Mouse (Mus musculus): ENCODE data around the gene Mxd4. TPM values are rescaled to one million over a fixed set of nuclear protein-coding genes. Genes with fewer than 3 reads are reported as not detected.

Gene Mxd4
- polyA plus RNA-seq (2017; shearing (Covaris generic)) = 36.0 TPM

GRCm38 (mm10) chr5:34187601-34188316 lies at the start of gene Mxd4:
Gene Mxd4, minus strand, starts transcription at chr5:34187720.

GRCm38 (mm10) chr5:34168950-34169891 lies 18.3 kb downstream of the Mxd4 start, which contains the start of the genes Poln and Haus3:
Gene Poln, minus strand, starts transcription at chr5:34169448.
Gene Haus3, minus strand, starts transcription at chr5:34169527.

Other genes starting within 250 kb of the Mxd4 start
- not detected for gene Gm1673, start 204.3 kb downstream of the Mxd4 start, polyA plus RNA-seq (2017; shearing (Covaris generic))
- gene Nat8l, start 191.7 kb downstream of the Mxd4 start, polyA plus RNA-seq (2017; shearing (Covaris generic)) = not detected
- not detected for gene Poln, start 18.3 kb downstream of the Mxd4 start, polyA plus RNA-seq (2017; shearing (Covaris generic))
- 87.9 TPM for gene Haus3, start 18.2 kb downstream of the Mxd4 start, polyA plus RNA-seq (2017; shearing (Covaris generic))
- 2.4 TPM for gene Zfyve28, start 100.7 kb upstream of the Mxd4 start, polyA plus RNA-seq (2017; shearing (Covaris generic))
- not detected for gene Cfap99, start 100.9 kb upstream of the Mxd4 start, polyA plus RNA-seq (2017; shearing (Covaris generic))
- 223 TPM for gene Rnf4, start 148.6 kb upstream of the Mxd4 start, polyA plus RNA-seq (2017; shearing (Covaris generic))
- gene Fam193a, start 182.2 kb upstream of the Mxd4 start, polyA plus RNA-seq (2017; shearing (Covaris generic)) = 11.6 TPM